Mouse (Mus musculus): ENCODE results near the gene Fancf. TPM values are rescaled to one million over a fixed set of nuclear protein-coding genes. Genes with fewer than 3 reads are reported as not detected.

Fancf gene
- polyA plus RNA-seq (2016; fragmentation: Nextera tagmentation; extraction: Ambion mirVana), result 10.0 and 10.1 TPM in 2 replicates

DNA sequence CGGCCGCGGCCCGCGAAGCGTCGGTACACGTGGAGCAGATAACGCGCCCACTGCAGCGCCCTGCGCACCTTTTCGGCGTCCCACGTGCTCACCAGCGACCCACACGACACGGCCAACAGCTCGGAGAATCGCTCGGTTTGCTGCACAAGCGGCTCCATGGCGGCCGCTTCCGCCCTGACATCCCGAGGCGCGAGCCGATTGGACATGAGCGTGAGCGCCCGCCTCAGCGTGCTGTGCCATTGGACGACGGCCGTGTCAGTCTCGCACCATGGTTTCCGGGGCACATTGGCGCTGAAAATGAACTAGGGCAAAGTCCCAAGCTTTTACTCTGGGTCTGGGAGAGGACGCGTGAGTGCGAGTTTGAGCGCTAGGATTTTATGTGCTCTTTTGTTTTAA lies at the start of gene Fancf:
Gene Fancf (minus strand): TSS at position 171 of the 396 bp plus-strand sequence.
- Histone ChIP-seq H3K4me1 (peaks cover 29% of the 10 kb centered on the region), H3K4me3 (peak within 1 kb of the TSS; percentile 70), H3K9me3 (no peaks in the 10 kb centered on the region), H3K36me3 (replicated peaks) (peaks cover 38% of the 10 kb centered on the region), H3K27me3 (replicated peaks; ENCODE audit: low read depth, poor library complexity, severe bottlenecking) (no peaks in the 10 kb centered on the region), H3K27ac (replicated peaks) (peak within 1 kb of the TSS; percentile 97)
- peak; percentile 95 for DNase-seq (ENCODE audit: low spot score)
- WGBS, result under 1% methylated on average over 43 of the region's 43 CpGs

DNA sequence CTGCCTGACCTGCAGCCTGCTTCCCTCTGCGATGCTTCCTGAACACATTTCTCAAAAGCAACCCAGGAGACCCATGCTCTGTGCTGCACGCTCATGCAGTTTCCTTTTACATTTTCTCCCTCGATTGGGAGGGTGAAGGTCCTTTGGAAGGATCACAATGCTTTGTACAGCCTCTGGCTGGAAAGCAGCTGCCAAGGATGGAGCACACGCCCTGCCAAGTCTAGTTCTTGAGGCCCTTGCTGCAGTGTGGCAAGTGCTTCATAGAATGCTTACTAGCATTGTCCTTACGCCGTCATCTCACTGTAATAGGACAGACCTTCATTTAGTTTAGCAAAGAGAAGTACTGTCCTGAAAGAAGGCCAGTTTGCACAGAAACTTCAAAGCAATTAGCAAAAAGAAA lies 37.0 kb upstream of the Fancf start:
- Histone ChIP-seq H3K4me3 (no peak overlapping the region), H3K36me3 (replicated peaks) (no peaks in the 10 kb centered on the region), H3K4me1 (peaks cover 5% of the 10 kb centered on the region), H3K9me3 (no peaks in the 10 kb centered on the region), H3K27ac (replicated peaks) (no peak overlapping the region), H3K27me3 (replicated peaks; ENCODE audit: low read depth, poor library complexity, severe bottlenecking) (no peaks in the 10 kb centered on the region)
- no peak for DNase-seq (ENCODE audit: low spot score)
- WGBS, result 72% methylated on average over 6 of the region's 6 CpGs

DNA sequence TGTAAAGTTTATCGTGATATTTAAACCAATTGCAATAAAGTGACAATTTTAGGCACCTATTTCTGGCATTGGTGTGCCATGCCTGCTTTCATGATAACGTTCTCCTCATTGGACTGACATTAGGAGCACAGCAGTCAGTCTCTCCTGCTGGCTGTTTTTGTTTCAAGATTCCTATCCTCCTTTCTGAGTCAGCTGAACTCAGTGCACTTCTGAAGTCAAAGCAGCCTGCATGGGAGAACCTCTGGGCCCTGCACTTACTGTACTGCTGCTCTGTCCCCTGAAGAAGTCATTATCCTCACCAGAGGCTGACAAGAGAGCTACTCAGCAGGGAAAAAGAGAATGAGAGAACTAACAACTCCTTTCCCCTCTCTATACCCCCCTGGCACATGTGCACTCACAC lies 32.9 kb upstream of the Fancf start:
- peak; percentile 14 for DNase-seq (ENCODE audit: low spot score)
- Histone ChIP-seq H3K9me3 (no peaks in the 10 kb centered on the region), H3K27me3 (replicated peaks; ENCODE audit: low read depth, poor library complexity, severe bottlenecking) (no peaks in the 10 kb centered on the region), H3K4me1 (peaks cover 10% of the 10 kb centered on the region), H3K4me3 (no peak overlapping the region), H3K27ac (replicated peaks) (peak overlapping the region; percentile 76), H3K36me3 (replicated peaks) (no peaks in the 10 kb centered on the region)
- 52% methylated on average over 2 of the region's 2 CpGs for WGBS

DNA sequence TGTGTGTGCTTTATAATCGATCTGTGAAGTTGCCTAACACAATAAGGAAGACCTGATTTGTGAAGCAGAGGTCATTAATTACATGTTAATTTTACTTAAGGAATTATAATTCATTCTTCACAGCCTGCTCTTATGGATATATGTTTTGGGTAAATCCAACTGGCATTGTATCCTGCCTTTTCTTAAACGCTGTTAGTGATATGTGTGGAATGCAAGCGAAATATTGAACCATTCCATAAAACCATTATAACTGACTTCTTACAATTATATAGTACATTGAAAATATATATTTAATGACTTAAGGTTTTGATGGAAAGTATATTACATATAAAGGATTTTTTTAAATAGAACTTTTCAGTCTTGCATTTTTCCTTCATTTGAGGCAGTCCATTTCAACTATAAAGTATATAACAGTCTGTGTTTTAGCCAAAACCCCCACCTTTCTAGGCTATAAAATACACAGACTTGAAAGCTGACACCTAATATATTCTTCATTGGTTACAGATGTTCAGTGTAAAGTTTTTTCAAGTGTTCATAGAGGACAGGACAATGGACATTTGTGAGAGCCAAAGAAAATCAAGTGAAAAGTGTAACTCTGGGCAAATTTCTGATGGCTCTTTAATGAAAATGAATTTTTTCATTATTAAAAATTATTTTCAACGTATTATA lies 32.2 kb upstream of the Fancf start:
- Histone ChIP-seq H3K4me3 (no peak overlapping the region), H3K27me3 (replicated peaks; ENCODE audit: low read depth, poor library complexity, severe bottlenecking) (no peaks in the 10 kb centered on the region), H3K9me3 (no peaks in the 10 kb centered on the region), H3K27ac (replicated peaks) (peak overlapping the region; percentile 76; the same call in 1 of the 2 replicates), H3K4me1 (peaks cover 10% of the 10 kb centered on the region), H3K36me3 (replicated peaks) (no peaks in the 10 kb centered on the region)
- 80% methylated on average over 4 of the region's 4 CpGs for WGBS
- no peak for DNase-seq (ENCODE audit: low spot score)

DNA sequence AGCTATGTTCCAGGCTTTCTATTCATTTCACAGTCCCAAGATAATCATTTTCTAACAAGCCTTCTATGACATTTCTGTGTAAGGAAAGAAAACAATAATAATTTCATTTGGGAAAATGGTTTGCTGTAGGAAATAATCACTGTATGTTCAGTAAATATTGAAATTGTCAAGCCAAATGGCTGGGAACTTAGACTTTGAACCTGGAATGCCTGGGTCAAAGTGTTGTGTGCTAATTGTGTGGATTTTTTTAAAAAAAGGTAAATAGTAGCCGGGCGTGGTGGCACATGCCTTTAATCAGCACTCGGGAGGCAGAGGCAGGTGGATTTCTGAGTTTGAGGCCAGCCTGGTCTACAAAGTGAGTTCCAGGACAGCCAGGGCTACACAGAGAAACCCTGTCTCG lies 30.9 kb upstream of the Fancf start:
- Histone ChIP-seq H3K36me3 (replicated peaks) (no peaks in the 10 kb centered on the region), H3K27ac (replicated peaks) (no peak overlapping the region), H3K9me3 (no peaks in the 10 kb centered on the region), H3K4me3 (no peak overlapping the region), H3K4me1 (peaks cover 10% of the 10 kb centered on the region), H3K27me3 (replicated peaks; ENCODE audit: low read depth, poor library complexity, severe bottlenecking) (no peaks in the 10 kb centered on the region)
- WGBS, result 89% methylated on average over 4 of the region's 4 CpGs
- no peak for DNase-seq (ENCODE audit: low spot score)

DNA sequence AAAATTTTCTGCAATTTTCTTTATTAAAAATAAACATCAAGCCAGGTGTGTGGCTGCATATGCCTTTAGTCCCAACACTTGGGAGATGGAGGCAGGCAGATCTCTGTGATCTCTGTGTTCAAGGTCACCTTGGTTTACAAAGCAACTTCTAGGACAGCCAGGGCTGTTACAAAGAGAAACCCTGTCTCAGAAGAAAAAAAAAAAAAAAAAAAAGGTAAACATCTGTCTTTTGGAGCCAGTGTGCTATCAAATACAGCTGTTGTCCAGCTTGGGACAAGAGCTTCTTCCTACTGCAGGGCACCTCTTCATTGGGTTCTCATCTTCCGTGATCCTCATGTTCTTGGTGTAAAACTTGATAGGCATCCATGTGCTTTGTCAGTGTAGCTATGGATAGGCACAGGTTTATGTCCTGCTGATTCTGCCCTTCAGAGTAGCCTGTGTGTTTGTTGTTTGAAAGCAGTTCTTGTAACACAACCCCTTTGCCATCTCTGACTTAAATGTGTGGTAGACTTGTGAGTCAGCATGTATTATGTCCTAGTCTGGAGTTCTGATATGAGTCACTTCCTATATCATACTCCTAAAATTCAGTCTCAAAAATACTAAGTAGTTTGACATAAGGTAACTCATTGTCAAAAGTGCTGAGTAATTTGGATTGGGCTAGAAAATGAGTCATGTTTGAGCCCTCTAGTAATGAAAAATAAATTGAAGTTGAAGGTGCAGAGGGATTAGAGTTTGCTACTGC lies 30.3 kb upstream of the Fancf start:
- Histone ChIP-seq H3K4me1 (peaks cover 10% of the 10 kb centered on the region), H3K27ac (replicated peaks) (no peak overlapping the region), H3K4me3 (no peak overlapping the region), H3K27me3 (replicated peaks; ENCODE audit: low read depth, poor library complexity, severe bottlenecking) (no peaks in the 10 kb centered on the region), H3K36me3 (replicated peaks) (no peaks in the 10 kb centered on the region), H3K9me3 (no peaks in the 10 kb centered on the region)
- DNase-seq (ENCODE audit: low spot score), result no peak
- 87% methylated on average over 1 of the region's 1 CpGs for WGBS

DNA sequence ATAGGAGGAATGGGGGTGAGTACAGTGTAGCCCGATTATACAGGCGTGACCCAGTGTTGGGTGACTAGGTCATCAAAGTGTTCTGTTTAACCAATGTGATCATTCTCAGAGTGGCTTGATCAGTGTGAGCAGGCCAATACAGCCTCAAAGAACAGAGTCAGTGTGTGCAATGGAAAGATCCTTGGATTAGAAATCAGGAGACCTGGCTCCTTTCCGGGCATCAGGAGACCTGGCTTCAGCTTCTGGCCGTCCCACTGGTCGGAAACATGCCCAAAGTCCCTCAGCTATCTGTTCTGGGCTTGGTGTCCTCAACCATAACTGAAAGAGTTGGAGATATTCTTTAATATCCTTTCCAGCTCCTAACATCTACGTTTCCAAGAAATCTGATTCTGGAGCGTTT lies 27.5 kb upstream of the Fancf start:
- Histone ChIP-seq H3K9me3 (no peaks in the 10 kb centered on the region), H3K4me1 (peaks cover 5% of the 10 kb centered on the region; the same call in 1 of the 2 replicates)
- WGBS, result 91% methylated on average over 7 of the region's 7 CpGs

DNA sequence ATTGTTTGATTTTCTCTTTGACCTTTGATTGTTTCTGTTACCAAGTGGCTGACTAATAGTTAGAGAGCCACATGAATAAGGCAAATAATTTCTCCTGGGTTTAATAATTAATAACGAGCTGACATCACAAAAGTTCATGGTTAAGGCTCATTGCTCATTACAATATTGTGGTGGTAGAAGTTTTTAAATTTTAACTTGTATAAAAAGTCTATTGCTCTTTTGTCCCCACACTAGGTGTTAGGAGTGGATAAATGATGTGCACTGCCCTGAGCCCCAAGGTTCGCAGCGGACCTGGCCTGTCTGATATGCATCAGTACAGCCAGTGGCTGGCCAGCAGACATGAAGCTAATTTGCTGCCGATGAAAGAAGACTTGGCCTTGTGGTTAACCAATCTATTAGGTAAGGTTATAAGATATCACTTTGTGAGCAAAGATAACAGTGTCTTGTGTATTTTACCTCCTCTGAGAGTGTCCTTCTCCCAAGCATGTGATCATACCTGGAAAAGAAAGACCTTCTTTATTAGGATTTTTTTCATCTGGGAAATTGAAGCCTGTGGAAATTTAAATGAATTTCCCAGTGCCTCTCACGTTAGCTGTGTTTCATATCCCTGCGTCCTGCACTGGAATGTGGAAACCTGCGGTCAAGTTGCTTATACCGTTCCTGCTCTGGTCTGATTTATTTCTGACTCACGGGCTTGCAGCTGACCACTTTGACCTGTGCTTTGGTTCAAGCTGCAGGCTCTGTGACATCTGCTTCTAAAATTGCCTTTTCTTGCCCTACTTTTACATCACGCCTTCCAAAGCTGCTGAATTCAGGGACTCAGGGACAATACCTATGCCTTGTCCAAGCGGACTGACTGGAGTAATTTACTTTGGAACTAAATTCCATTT lies 25.9 kb upstream of the Fancf start:
- DNase-seq (ENCODE audit: low spot score), result no peak
- Histone ChIP-seq H3K4me3 (no peak overlapping the region), H3K36me3 (replicated peaks) (no peaks in the 10 kb centered on the region), H3K27me3 (replicated peaks; ENCODE audit: low read depth, poor library complexity, severe bottlenecking) (no peaks in the 10 kb centered on the region), H3K4me1 (no peaks in the 10 kb centered on the region), H3K9me3 (no peaks in the 10 kb centered on the region), H3K27ac (replicated peaks) (no peak overlapping the region)
- WGBS, result 75% methylated on average over 11 of the region's 11 CpGs

More for the DNA sequence above, 27.5 kb upstream of the Fancf start:
- Histone ChIP-seq H3K27ac (replicated peaks) (no peak overlapping the region), H3K36me3 (replicated peaks) (no peaks in the 10 kb centered on the region), H3K27me3 (replicated peaks; ENCODE audit: low read depth, poor library complexity, severe bottlenecking) (no peaks in the 10 kb centered on the region), H3K4me3 (no peak overlapping the region)
- no peak for DNase-seq (ENCODE audit: low spot score)

DNA sequence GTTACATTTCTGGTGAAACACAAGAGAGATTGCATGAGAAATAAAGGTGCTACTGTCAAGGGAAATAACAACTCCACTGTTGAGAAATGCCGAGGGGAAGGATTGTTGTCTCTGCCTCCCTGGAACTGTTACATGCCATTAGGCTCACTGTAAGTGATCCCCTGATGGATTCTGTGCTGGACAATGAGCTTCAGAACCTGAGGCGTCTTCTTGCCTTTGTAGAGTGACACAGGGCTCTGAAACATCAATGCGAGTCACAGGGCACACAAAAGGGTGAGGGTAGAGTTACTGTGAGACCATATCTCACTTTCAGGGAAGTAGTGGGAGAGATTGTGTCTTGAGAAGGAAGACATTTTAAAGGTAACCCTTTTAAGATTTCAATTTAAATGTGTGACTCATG lies 23.3 kb upstream of the Fancf start:
- Histone ChIP-seq H3K4me1 (peaks cover 2% of the 10 kb centered on the region), H3K4me3 (no peak overlapping the region), H3K27ac (replicated peaks) (no peak overlapping the region), H3K27me3 (replicated peaks; ENCODE audit: low read depth, poor library complexity, severe bottlenecking) (no peaks in the 10 kb centered on the region), H3K36me3 (replicated peaks) (no peaks in the 10 kb centered on the region), H3K9me3 (no peaks in the 10 kb centered on the region)
- WGBS, result 37% methylated on average over 3 of the region's 3 CpGs
- DNase-seq (ENCODE audit: low spot score), result no peak

DNA sequence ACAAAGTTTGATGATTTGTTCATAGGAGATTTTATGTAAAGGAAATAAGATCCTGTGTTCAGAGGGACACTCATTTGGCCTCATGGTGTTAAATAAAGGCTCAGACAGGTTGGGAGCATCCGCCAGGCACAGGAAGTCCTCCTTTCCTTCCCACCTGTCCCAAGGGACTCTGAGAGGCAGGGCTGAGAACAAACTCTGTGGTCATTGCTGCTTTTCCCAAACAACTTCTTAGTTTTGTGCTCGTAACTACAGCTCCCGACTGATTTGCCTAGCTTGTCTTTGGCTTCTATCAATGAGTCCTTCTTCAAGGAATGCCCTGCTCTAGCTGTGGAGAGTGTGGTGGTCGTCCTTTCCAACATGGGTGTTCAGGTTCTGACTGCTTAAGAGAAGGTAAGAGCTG lies 18.1 kb upstream of the Fancf start:
- Histone ChIP-seq H3K4me1 (peaks cover 29% of the 10 kb centered on the region), H3K27me3 (replicated peaks; ENCODE audit: low read depth, poor library complexity, severe bottlenecking) (no peaks in the 10 kb centered on the region), H3K36me3 (replicated peaks) (no peaks in the 10 kb centered on the region), H3K27ac (replicated peaks) (no peak overlapping the region; the same call in 1 of the 2 replicates), H3K4me3 (peak overlapping the region; percentile 11; the same call in 1 of the 2 replicates), H3K9me3 (no peaks in the 10 kb centered on the region)
- 73% methylated on average over 4 of the region's 4 CpGs for WGBS
- DNase-seq (ENCODE audit: low spot score), result no peak

DNA sequence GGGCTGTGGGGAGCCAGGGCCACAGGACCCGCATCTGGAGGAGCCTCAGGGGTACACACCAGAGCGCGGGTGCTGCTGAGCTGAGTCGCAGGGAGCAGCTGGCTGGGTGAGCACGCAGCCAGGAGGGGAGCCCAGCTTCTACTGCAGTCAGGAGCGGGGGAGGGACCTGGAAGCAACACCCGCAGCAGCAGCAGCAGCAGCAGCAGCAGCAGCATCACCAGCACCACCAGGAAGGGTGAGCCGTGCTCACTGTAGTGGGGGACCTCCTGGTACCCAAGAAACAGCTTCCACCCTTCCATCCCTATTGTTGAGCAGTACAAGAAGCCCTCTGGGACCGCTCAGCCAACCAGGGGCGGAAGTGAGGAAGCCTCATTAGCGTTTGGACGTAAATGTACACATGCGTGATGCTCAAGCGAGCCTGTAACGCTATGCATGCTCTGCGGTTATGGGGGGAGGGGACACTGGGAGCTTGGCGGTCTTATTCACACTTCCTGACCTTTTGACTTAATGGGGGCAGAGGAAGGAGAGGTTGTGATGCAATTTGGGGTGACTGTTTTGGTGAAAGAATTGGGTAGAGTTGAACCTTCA lies 17.2 kb upstream of the Fancf start:
- no peaks in the 10 kb centered on the region for H3K27me3 ChIP-seq (replicated peaks; ENCODE audit: low read depth, poor library complexity, severe bottlenecking)
- peak overlapping the region; percentile 94 for H3K27ac ChIP-seq (replicated peaks)
- H3K36me3 ChIP-seq (replicated peaks), result no peaks in the 10 kb centered on the region
- DNase-seq (ENCODE audit: low spot score), result peak; percentile 75
- no peaks in the 10 kb centered on the region for H3K9me3 ChIP-seq
- under 1% methylated on average over 17 of the region's 17 CpGs for WGBS
- H3K4me1 ChIP-seq, result peaks cover 29% of the 10 kb centered on the region
- H3K4me3 ChIP-seq, result peak overlapping the region; percentile 67

DNA sequence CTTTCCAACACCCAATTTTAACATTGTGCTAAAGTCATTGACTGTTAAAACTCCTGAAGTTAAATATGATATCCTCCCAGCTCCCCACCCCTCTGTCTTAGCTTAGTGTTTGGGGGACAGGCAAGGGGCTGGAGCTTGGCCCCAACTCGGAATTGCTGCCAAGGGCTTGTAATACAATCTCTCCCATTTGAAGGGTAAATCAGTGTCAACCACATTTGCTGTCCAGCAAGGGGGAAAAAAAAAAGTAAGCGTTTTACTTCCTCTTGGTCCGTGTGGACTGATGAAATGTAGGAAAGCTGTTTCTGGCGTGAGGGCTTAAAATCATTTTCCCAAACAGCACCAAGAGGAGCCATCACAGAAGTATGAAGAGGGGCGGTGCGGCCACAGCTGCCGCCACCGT lies 16.7 kb upstream of the Fancf start:
- peak overlapping the region; percentile 94 for H3K27ac ChIP-seq (replicated peaks)
- peak overlapping the region; percentile 67 for H3K4me3 ChIP-seq
- H3K27me3 ChIP-seq (replicated peaks; ENCODE audit: low read depth, poor library complexity, severe bottlenecking), result no peaks in the 10 kb centered on the region
- 2% methylated on average over 8 of the region's 8 CpGs for WGBS
- H3K4me1 ChIP-seq, result peaks cover 29% of the 10 kb centered on the region
- H3K9me3 ChIP-seq, result no peaks in the 10 kb centered on the region
- H3K36me3 ChIP-seq (replicated peaks), result no peaks in the 10 kb centered on the region
- DNase-seq (ENCODE audit: low spot score), result no peak

Data from embryonic facial prominence, embryonic 10.5 days (tissue).